ENCODE assay signal across 10 mouse cellular contexts in genomic region chr17:23547681-23548443, GRCm38 (mm10). TPM values are rescaled to one million over a fixed set of nuclear protein-coding genes. Genes with fewer than 3 reads are reported as not detected.
DNase-seq lines count a peak whose midpoint lies in the region; ATAC-seq lines count a peak whose summit lies in the region.
"Had no signal": no experiment of that assay in that cellular context is flagged by ENCODE, and none has a peak within 500 bp of the region (broad histone marks: within the 10 kb centered on the region; RNA-seq: fewer than 3 reads in every experiment).

No protein-coding gene starts in this region.

- intact Hi-C loops in heart, postnatal 36 days (cut with DNase I): loop anchor here (2.0 to 5.0 kb wide), 3 partner anchors 17 to 824 kb away; partner anchors contain the start of genes Zfp213 and Zfp40

- ATAC-seq in heart, embryonic 14.5 days (ENCODE audit: insufficient number of reproducible peaks, insufficient read depth, low FRiP score, low read depth): no peak
- ATAC-seq in midbrain, embryonic 14.5 days (ENCODE audit: low FRiP score, low TSS enrichment): no peak
- ATAC-seq in midbrain, embryonic 11.5 days (ENCODE audit: low FRiP score): no peak
- no peak for ATAC-seq in hindbrain, embryonic 16.5 days
- ATAC-seq in neural tube, embryonic 14.5 days (ENCODE audit: low read depth): no peak

- 52% methylated on average over 11 of the region's 11 CpGs for WGBS in heart, embryonic 14.5 days
- 51% methylated on average over 11 of the region's 11 CpGs for WGBS in midbrain, embryonic 14.5 days
- 54% methylated on average over 11 of the region's 11 CpGs for WGBS in midbrain, embryonic 11.5 days
- WGBS in hindbrain, embryonic 16.5 days: 55% methylated on average over 11 of the region's 11 CpGs
- WGBS in neural tube, embryonic 14.5 days: 59% methylated on average over 11 of the region's 11 CpGs

- no peak overlapping the region for H3K9ac ChIP-seq in heart, embryonic 14.5 days (ENCODE audit: low read length)
- H3K9ac ChIP-seq in midbrain, embryonic 14.5 days (replicated peaks; ENCODE audit: low read length): no peak overlapping the region
- H3K9ac ChIP-seq in midbrain, embryonic 11.5 days (ENCODE audit: low read length): no peak overlapping the region
- H3K9ac ChIP-seq in hindbrain, embryonic 16.5 days (ENCODE audit: low read depth, low read length): no peak overlapping the region
- H3K9ac ChIP-seq in neural tube, embryonic 14.5 days (replicated peaks; ENCODE audit: low read depth, low read length): no peak overlapping the region

- no peak overlapping the region for H3K27ac ChIP-seq in heart, embryonic 14.5 days (replicated peaks in 1 of 2; ENCODE audit: control insufficient read depth in 1 of 2, insufficient read depth in 1 of 2, low read depth in 2 of 2, low read length in 2 of 2)
- H3K27ac ChIP-seq in midbrain, embryonic 14.5 days (replicated peaks; ENCODE audit: low read depth, low read length): no peak overlapping the region
- no peak overlapping the region for H3K27ac ChIP-seq in midbrain, embryonic 11.5 days (ENCODE audit: low read depth, low read length)
- H3K27ac ChIP-seq in hindbrain, embryonic 16.5 days (ENCODE audit: low read depth, low read length): no peak overlapping the region
- no peak overlapping the region for H3K27ac ChIP-seq in neural tube, embryonic 14.5 days (ENCODE audit: low read depth, low read length)

- no peaks in the 10 kb centered on the region for H3K36me3 ChIP-seq in heart, embryonic 14.5 days (ENCODE audit: control insufficient read depth, insufficient read depth, low read length)
- no peaks in the 10 kb centered on the region for H3K36me3 ChIP-seq in midbrain, embryonic 14.5 days (ENCODE audit: control insufficient read depth, insufficient read depth, low read length)
- no peaks in the 10 kb centered on the region for H3K36me3 ChIP-seq in midbrain, embryonic 11.5 days (ENCODE audit: control insufficient read depth, insufficient read depth, low read length)
- H3K36me3 ChIP-seq in hindbrain, embryonic 16.5 days (ENCODE audit: control insufficient read depth, insufficient read depth, low read length): no peaks in the 10 kb centered on the region
- H3K36me3 ChIP-seq in neural tube, embryonic 14.5 days (ENCODE audit: control insufficient read depth, insufficient read depth, low read length): no peaks in the 10 kb centered on the region

- H3K4me1 ChIP-seq in heart, embryonic 14.5 days (ENCODE audit: control insufficient read depth in 2 of 2, insufficient read depth in 2 of 2, low read length in 2 of 2): peaks cover 2 to 16% of the 10 kb centered on the region in 2 experiments; a peak in 2 of 4 replicates
- no peaks in the 10 kb centered on the region for H3K4me1 ChIP-seq in midbrain, embryonic 14.5 days (ENCODE audit: control insufficient read depth, insufficient read depth, low read length)
- peaks cover 8% of the 10 kb centered on the region for H3K4me1 ChIP-seq in midbrain, embryonic 11.5 days (ENCODE audit: control insufficient read depth, insufficient read depth, low read length)
- H3K4me1 ChIP-seq in hindbrain, embryonic 16.5 days (ENCODE audit: control insufficient read depth, insufficient read depth, low read depth, low read length): no peaks in the 10 kb centered on the region; the same call in none of the 2 replicates
- 0 out of 2 replicates have a peak, but pooled peaks cover 3% of the 10 kb centered on the region for H3K4me1 ChIP-seq in neural tube, embryonic 14.5 days (ENCODE audit: control insufficient read depth, insufficient read depth, low read length)

- DNase-seq in heart, postnatal 36 days: no peak
- DNase-seq in midbrain, embryonic 14.5 days: no peak
- DNase-seq in midbrain, embryonic 11.5 days (ENCODE audit: low spot score, missing footprints): no peak
- no peak for DNase-seq in urinary bladder, postnatal 25 days (ENCODE audit: low spot score)
- no peak for DNase-seq in gastrocnemius, postnatal 10 days

- H3K9me3 ChIP-seq in heart, embryonic 14.5 days (ENCODE audit: control insufficient read depth, low read length): no peaks in the 10 kb centered on the region
- H3K9me3 ChIP-seq in midbrain, embryonic 14.5 days (ENCODE audit: control insufficient read depth, low read length): no peaks in the 10 kb centered on the region
- no peaks in the 10 kb centered on the region for H3K9me3 ChIP-seq in midbrain, embryonic 11.5 days (ENCODE audit: control insufficient read depth, low read length)
- no peaks in the 10 kb centered on the region for H3K9me3 ChIP-seq in hindbrain, embryonic 16.5 days (ENCODE audit: control insufficient read depth, low read length)
- no peaks in the 10 kb centered on the region for H3K9me3 ChIP-seq in neural tube, embryonic 14.5 days (ENCODE audit: control insufficient read depth, low read length)

- H3K4me3 ChIP-seq in heart, embryonic 14.5 days (ENCODE audit: control insufficient read depth in 1 of 2, insufficient read depth in 1 of 2, low read depth in 1 of 2, low read length in 2 of 2): peak overlapping the region in 1 of 2 experiments; percentile 89; a peak in 1 of 4 replicates
- H3K4me3 ChIP-seq in midbrain, embryonic 14.5 days (replicated peaks; ENCODE audit: low read depth, low read length): peak overlapping the region; percentile 57; the same call in 1 of the 2 replicates
- no peak overlapping the region for H3K4me3 ChIP-seq in midbrain, embryonic 11.5 days (ENCODE audit: low read depth, low read length)
- H3K4me3 ChIP-seq in hindbrain, embryonic 16.5 days (ENCODE audit: low read length): peak overlapping the region; percentile 69; the same call in 1 of the 2 replicates
- H3K4me3 ChIP-seq in neural tube, embryonic 14.5 days (ENCODE audit: low read depth, low read length): peak overlapping the region; percentile 59

- peak overlapping the region; percentile 85 for H3K4me2 ChIP-seq in heart, embryonic 14.5 days (ENCODE audit: low read length)
- peak overlapping the region; percentile 68; the same call in 1 of the 2 replicates for H3K4me2 ChIP-seq in midbrain, embryonic 14.5 days (ENCODE audit: low read length)
- H3K4me2 ChIP-seq in midbrain, embryonic 11.5 days: no peak overlapping the region
- H3K4me2 ChIP-seq in hindbrain, embryonic 16.5 days (ENCODE audit: low read length): peak overlapping the region; percentile 55; the same call in 1 of the 2 replicates
- no peak overlapping the region for H3K4me2 ChIP-seq in neural tube, embryonic 14.5 days (ENCODE audit: low read depth, low read length)

- H3K27me3 ChIP-seq in heart, embryonic 14.5 days (ENCODE audit: control insufficient read depth, insufficient read depth, low read length): no peaks in the 10 kb centered on the region
- no peaks in the 10 kb centered on the region; the same call in 1 of the 2 replicates for H3K27me3 ChIP-seq in midbrain, embryonic 14.5 days (ENCODE audit: control insufficient read depth, insufficient read depth, low read length)
- H3K27me3 ChIP-seq in midbrain, embryonic 11.5 days (ENCODE audit: control insufficient read depth, insufficient read depth, low read length): no peaks in the 10 kb centered on the region; the same call in 1 of the 2 replicates
- no peaks in the 10 kb centered on the region for H3K27me3 ChIP-seq in hindbrain, embryonic 16.5 days (replicated peaks; ENCODE audit: control insufficient read depth, insufficient read depth, low read length)
- no peaks in the 10 kb centered on the region for H3K27me3 ChIP-seq in neural tube, embryonic 14.5 days (ENCODE audit: control insufficient read depth, insufficient read depth, low read length)

RNA-seq across cellular contexts. Expression of gene Zfp213, which starts 16.2 kb away (rescaled TPM):
- polyA plus RNA-seq in heart, embryonic 14.5 days (2014; fragmentation: Nextera tagmentation; extraction: Ambion mirVana): 13.8 and 14.0 TPM in 2 replicates
- 1 to 10 TPM; 4.9 to 5.1 TPM for total RNA-seq in heart, postnatal 36 days (2021)
- polyA plus RNA-seq in midbrain, embryonic 14.5 days (2014; fragmentation: Nextera tagmentation; extraction: Ambion mirVana): 16.8 and 19.1 TPM in 2 replicates
- polyA plus RNA-seq in midbrain, embryonic 11.5 days (2014; fragmentation: Nextera tagmentation; extraction: Ambion mirVana): 17.5 and 19.9 TPM in 2 replicates
- polyA plus RNA-seq in hindbrain, embryonic 16.5 days (2015; fragmentation: Nextera tagmentation; extraction: Ambion mirVana): 17.0 and 18.0 TPM in 2 replicates
- 16.9 and 19.8 TPM in 2 replicates for polyA plus RNA-seq in neural tube, embryonic 14.5 days (2014; fragmentation: Nextera tagmentation; extraction: Ambion mirVana)
- total RNA-seq in gastrocnemius, postnatal 10 days (2021): 1 to 10 TPM; 3.3 to 4.1 TPM

RNA-seq across cellular contexts. Expression of gene Zfp13, which starts 51.4 kb away (rescaled TPM):
- 7.0 and 8.9 TPM in 2 replicates for polyA plus RNA-seq in heart, embryonic 14.5 days (2014; fragmentation: Nextera tagmentation; extraction: Ambion mirVana)
- total RNA-seq in heart, postnatal 36 days (2021): 1 to 10 TPM; 2.4 to 4.1 TPM
- polyA plus RNA-seq in midbrain, embryonic 14.5 days (2014; fragmentation: Nextera tagmentation; extraction: Ambion mirVana): 24.8 and 31.4 TPM in 2 replicates
- 16.3 and 16.5 TPM in 2 replicates for polyA plus RNA-seq in midbrain, embryonic 11.5 days (2014; fragmentation: Nextera tagmentation; extraction: Ambion mirVana)
- polyA plus RNA-seq in hindbrain, embryonic 16.5 days (2015; fragmentation: Nextera tagmentation; extraction: Ambion mirVana): 26.4 and 29.1 TPM in 2 replicates
- polyA plus RNA-seq in neural tube, embryonic 14.5 days (2014; fragmentation: Nextera tagmentation; extraction: Ambion mirVana): 26.6 TPM in 2 replicates
- 1 to 10 TPM; 6.6 to 7.0 TPM for total RNA-seq in gastrocnemius, postnatal 10 days (2021)

RNA-seq across cellular contexts. Expression of gene Zscan10, which starts 52.8 kb away (rescaled TPM):
- polyA plus RNA-seq in heart, embryonic 14.5 days (2014; fragmentation: Nextera tagmentation; extraction: Ambion mirVana): not detected in 2 replicates
- not detected for total RNA-seq in heart, postnatal 36 days (2021)
- polyA plus RNA-seq in midbrain, embryonic 14.5 days (2014; fragmentation: Nextera tagmentation; extraction: Ambion mirVana): not detected in 2 replicates
- 0.22 TPM in 1 of 2 replicates, not detected in the other for polyA plus RNA-seq in midbrain, embryonic 11.5 days (2014; fragmentation: Nextera tagmentation; extraction: Ambion mirVana)
- polyA plus RNA-seq in hindbrain, embryonic 16.5 days (2015; fragmentation: Nextera tagmentation; extraction: Ambion mirVana): 0.20 and 0.25 TPM in 2 replicates
- polyA plus RNA-seq in neural tube, embryonic 14.5 days (2014; fragmentation: Nextera tagmentation; extraction: Ambion mirVana): not detected in 2 replicates
- total RNA-seq in gastrocnemius, postnatal 10 days (2021): not detected
- total RNA-seq: common myeloid progenitor, adult 5-6 weeks had no signal
- polyA plus RNA-seq: small intestine, adult 2 months had no signal

Comparison
In these comparisons a context has a peak if more than half of its experiments do, and no peak if none do; other contexts are left out.
1. H3K4me2 ChIP-seq: peak in heart, embryonic 14.5 days (single experiment), midbrain, embryonic 14.5 days (single experiment) and hindbrain, embryonic 16.5 days (single experiment); none in midbrain, embryonic 11.5 days (single experiment) and neural tube, embryonic 14.5 days (single experiment).